Mouse (Mus musculus): ENCODE results near the gene Cdon. TPM values are rescaled to one million over a fixed set of nuclear protein-coding genes. Genes with fewer than 3 reads are reported as not detected.

Gene Cdon
- polyA plus RNA-seq, 1 experiment from 2014 or later = 16.2 TPM

GRCm38 (mm10) chr9:35539001-35539750 lies 118.2 kb downstream of the Cdon start:
- DNase-seq (ENCODE audit: extremely low spot score, low spot score) = no peak
- no peak overlapping the region for H3K4me3 ChIP-seq

DNA sequence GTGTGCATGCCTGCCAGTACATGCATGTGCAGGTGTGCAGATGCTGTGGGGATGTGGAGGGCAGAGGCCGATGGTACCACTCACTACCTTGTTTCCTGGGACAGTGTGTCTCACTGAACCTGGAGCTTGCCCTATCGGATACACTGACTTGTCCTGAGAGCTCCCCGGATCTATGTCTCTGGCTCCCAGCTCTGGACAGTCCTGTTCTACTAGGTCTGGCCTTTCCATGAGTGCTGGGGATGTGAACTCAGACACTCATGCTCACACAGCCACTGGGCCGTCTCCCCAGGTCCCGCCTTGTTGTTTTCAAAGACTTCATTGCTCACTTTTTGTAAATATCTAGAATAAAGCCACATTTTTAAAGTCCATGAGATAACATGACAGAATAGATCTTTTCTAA lies 120.1 kb downstream of the Cdon start:
- DNase-seq (ENCODE audit: extremely low spot score, low spot score) = no peak
- H3K27me3 ChIP-seq (ENCODE audit: poor library complexity, severe bottlenecking) = no peaks in the 10 kb centered on the region
- H3K9me3 ChIP-seq = no peaks in the 10 kb centered on the region
- no peak overlapping the region for H3K4me3 ChIP-seq
- H3K27ac ChIP-seq = no peak overlapping the region
- peaks cover 17% of the 10 kb centered on the region for H3K4me1 ChIP-seq
- 83% methylated on average over 5 of the region's 5 CpGs for WGBS
- H3K36me3 ChIP-seq (replicated peaks) = no peaks in the 10 kb centered on the region

More at GRCm38 (mm10) chr9:35539001-35539750, 118.2 kb downstream of the Cdon start:
- H3K36me3 ChIP-seq (replicated peaks) = no peaks in the 10 kb centered on the region
- H3K27ac ChIP-seq = no peak overlapping the region
- WGBS = 89% methylated on average over 13 of the region's 13 CpGs
- peaks cover 22% of the 10 kb centered on the region for H3K4me1 ChIP-seq
- no peaks in the 10 kb centered on the region for H3K9me3 ChIP-seq
- H3K27me3 ChIP-seq (ENCODE audit: poor library complexity, severe bottlenecking) = no peaks in the 10 kb centered on the region

- peaks cover 17% of the 10 kb centered on the region for H3K4me1 ChIP-seq
- no peak overlapping the region for H3K4me3 ChIP-seq
- H3K9me3 ChIP-seq = no peaks in the 10 kb centered on the region
- H3K27ac ChIP-seq = no peak overlapping the region
- no peaks in the 10 kb centered on the region for H3K36me3 ChIP-seq (replicated peaks)
- WGBS = 10% methylated on average over 6 of the region's 6 CpGs
- no peaks in the 10 kb centered on the region for H3K27me3 ChIP-seq (ENCODE audit: poor library complexity, severe bottlenecking)
- peak; percentile 83 for DNase-seq (ENCODE audit: extremely low spot score, low spot score)
Observed at GRCm38 (mm10) chr9:35541488-35541887, 120.6 kb downstream of the Cdon start.

DNA sequence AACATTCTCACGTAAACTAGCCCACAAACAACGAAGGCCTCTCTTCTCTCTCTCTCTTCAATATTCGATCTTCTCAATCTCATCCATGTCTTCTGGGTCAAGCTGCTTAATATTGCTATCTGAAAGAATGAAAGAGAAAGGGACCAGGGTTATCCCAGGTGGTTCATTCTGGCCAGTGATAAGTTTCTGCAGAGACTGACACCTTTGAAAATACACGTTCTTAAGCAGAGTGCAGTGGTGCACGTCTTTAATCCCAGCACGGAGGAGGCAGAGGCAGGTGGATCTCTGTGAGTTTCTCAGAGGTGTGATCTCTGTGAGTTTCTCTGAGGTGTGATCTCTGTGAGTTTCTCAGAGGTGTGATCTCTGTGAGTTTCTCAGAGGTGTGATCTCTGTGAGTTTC lies 121.0 kb downstream of the Cdon start:
- no peak for DNase-seq (ENCODE audit: extremely low spot score, low spot score)
- H3K27ac ChIP-seq = no peak overlapping the region
- no peaks in the 10 kb centered on the region for H3K9me3 ChIP-seq
- peaks cover 17% of the 10 kb centered on the region for H3K4me1 ChIP-seq
- H3K36me3 ChIP-seq (replicated peaks) = no peaks in the 10 kb centered on the region
- no peak overlapping the region for H3K4me3 ChIP-seq
- 72% methylated on average over 6 of the region's 6 CpGs for WGBS
- H3K27me3 ChIP-seq (ENCODE audit: poor library complexity, severe bottlenecking) = no peaks in the 10 kb centered on the region

- 90% methylated on average over 14 of the region's 14 CpGs for WGBS
- no peak for DNase-seq (ENCODE audit: extremely low spot score, low spot score)
- peaks cover 7% of the 10 kb centered on the region for H3K4me1 ChIP-seq
- no peaks in the 10 kb centered on the region for H3K36me3 ChIP-seq (replicated peaks)
- no peak overlapping the region for H3K4me3 ChIP-seq
- H3K9me3 ChIP-seq = no peaks in the 10 kb centered on the region
- no peaks in the 10 kb centered on the region for H3K27me3 ChIP-seq (ENCODE audit: poor library complexity, severe bottlenecking)
- no peak overlapping the region for H3K27ac ChIP-seq
Observed at GRCm38 (mm10) chr9:35543099-35543860, 122.4 kb downstream of the Cdon start.

DNA sequence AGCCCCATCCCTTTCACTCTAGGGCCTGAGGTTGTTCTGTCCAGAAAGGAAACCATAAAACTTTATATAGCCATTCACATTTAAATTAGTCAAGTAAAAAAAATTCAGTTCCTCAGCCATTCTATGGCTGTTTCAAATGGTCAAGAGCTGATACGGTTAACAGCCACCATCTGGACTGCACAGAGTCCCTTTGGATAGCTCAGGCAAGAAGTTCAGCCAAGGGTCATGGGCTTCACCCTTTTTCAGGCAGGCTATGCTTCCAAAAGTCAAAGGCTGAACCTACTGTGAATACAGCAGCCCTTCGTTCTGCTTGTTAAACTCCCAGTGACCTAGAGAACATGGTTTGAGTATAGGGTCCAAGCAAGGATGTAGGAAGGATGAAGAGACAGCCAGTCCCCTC lies 123.7 kb downstream of the Cdon start:
- DNase-seq (ENCODE audit: extremely low spot score, low spot score) = no peak
- 68% methylated on average over 2 of the region's 2 CpGs for WGBS
- H3K36me3 ChIP-seq (replicated peaks) = no peaks in the 10 kb centered on the region

GRCm38 (mm10) chr9:35545704-35546103 lies 124.8 kb downstream of the Cdon start:
- no peak for DNase-seq (ENCODE audit: extremely low spot score, low spot score)
- 82% methylated on average over 12 of the region's 12 CpGs for WGBS
- Histone ChIP-seq H3K27ac (no peak overlapping the region), H3K4me1 (no peaks in the 10 kb centered on the region), H3K27me3 (ENCODE audit: poor library complexity, severe bottlenecking) (no peaks in the 10 kb centered on the region), H3K4me3 (no peak overlapping the region), H3K9me3 (no peaks in the 10 kb centered on the region), H3K36me3 (replicated peaks) (no peaks in the 10 kb centered on the region)

More for the DNA sequence above, 123.7 kb downstream of the Cdon start:
- Histone ChIP-seq H3K27ac (no peak overlapping the region), H3K9me3 (no peaks in the 10 kb centered on the region), H3K27me3 (ENCODE audit: poor library complexity, severe bottlenecking) (no peaks in the 10 kb centered on the region), H3K4me1 (no peaks in the 10 kb centered on the region), H3K4me3 (no peak overlapping the region)

- H3K27me3 ChIP-seq (ENCODE audit: poor library complexity, severe bottlenecking) = no peaks in the 10 kb centered on the region
- WGBS = 90% methylated on average over 9 of the region's 9 CpGs
- DNase-seq (ENCODE audit: extremely low spot score, low spot score) = no peak
Observed at GRCm38 (mm10) chr9:35546745-35547144, 125.8 kb downstream of the Cdon start.

GRCm38 (mm10) chr9:35548455-35548854 lies 127.5 kb downstream of the Cdon start:
- H3K27ac ChIP-seq = no peak overlapping the region
- no peaks in the 10 kb centered on the region for H3K9me3 ChIP-seq
- H3K4me3 ChIP-seq = no peak overlapping the region
- no peaks in the 10 kb centered on the region for H3K4me1 ChIP-seq
- H3K27me3 ChIP-seq (ENCODE audit: poor library complexity, severe bottlenecking) = no peaks in the 10 kb centered on the region
- 89% methylated on average over 9 of the region's 9 CpGs for WGBS
- no peak for DNase-seq (ENCODE audit: extremely low spot score, low spot score)
- H3K36me3 ChIP-seq (replicated peaks) = no peaks in the 10 kb centered on the region

More at GRCm38 (mm10) chr9:35546745-35547144, 125.8 kb downstream of the Cdon start:
- no peak overlapping the region for H3K27ac ChIP-seq
- no peaks in the 10 kb centered on the region for H3K36me3 ChIP-seq (replicated peaks)
- H3K4me3 ChIP-seq = no peak overlapping the region
- H3K9me3 ChIP-seq = no peaks in the 10 kb centered on the region
- no peaks in the 10 kb centered on the region for H3K4me1 ChIP-seq

DNA sequence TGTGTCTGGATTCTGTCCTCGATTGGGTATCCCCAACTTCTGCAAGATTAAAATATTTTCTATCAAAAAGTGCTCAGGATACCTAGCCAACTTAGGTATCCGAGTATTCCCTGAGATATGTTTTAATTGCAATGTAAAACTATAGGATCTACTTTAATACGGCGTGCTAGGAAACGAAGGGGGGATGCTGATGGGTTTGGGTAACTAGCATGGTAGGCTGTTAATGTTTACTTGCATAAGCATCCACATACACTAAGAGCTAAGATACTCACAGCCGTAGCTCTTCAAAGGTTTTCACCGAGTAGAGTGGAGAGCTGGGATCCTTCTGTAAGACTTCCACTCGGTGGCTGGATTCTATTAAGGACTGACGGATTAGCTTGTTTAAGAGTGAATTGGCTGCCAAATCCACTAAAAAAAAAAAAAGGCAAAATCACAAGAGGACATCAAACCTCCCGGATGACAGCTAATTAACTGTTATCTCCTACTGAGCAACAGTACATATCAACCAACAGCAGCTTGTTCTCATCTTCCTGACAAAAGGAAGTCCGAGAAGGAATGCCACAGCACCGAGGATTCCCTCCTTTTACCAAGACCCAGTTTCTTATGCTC lies 135.7 kb downstream of the Cdon start:
- peaks cover 19% of the 10 kb centered on the region for H3K27me3 ChIP-seq (ENCODE audit: poor library complexity, severe bottlenecking)
- no peak overlapping the region for H3K27ac ChIP-seq
- WGBS = 83% methylated on average over 12 of the region's 12 CpGs
- H3K4me3 ChIP-seq = no peak overlapping the region
- peaks cover 13% of the 10 kb centered on the region for H3K36me3 ChIP-seq (replicated peaks)
- H3K4me1 ChIP-seq = peaks cover 24% of the 10 kb centered on the region
- no peaks in the 10 kb centered on the region for H3K9me3 ChIP-seq
- no peak for DNase-seq (ENCODE audit: extremely low spot score, low spot score)

All from forebrain, embryonic 10.5 days (tissue).